Mouse (Mus musculus) midbrain, embryonic 16.5 days (tissue): ENCODE measurements around the gene Ctbp2. TPM values are rescaled to one million over a fixed set of nuclear protein-coding genes. Genes with fewer than 3 reads are reported as not detected.

ENCODE experiments used
- ATAC-seq: fragments of 200-750 bp; cut with Nextera tagmentation; 2 replicates; pipeline ENCODE4 v1.8.0; 2017; ENCODE audit warnings: moderate TSS enrichment
- H3K27ac ChIP-seq: fragments of 300-500 bp; sonication (generic); 2 replicates; pipeline ENCODE4 v1.5.1; 2014; ENCODE audit warnings: mild to moderate bottlenecking, low read length, mixed read lengths
- H3K27me3 ChIP-seq: fragments of 300-500 bp; sonication (generic); 2 replicates; pipeline ENCODE4 v1.6.1; 2014; ENCODE audit warnings: low read depth, low read length, mixed read lengths; ENCODE audit not compliant: control insufficient read depth, insufficient read depth
- H3K36me3 ChIP-seq: fragments of 300-500 bp; sonication (generic); 2 replicates; pipeline ENCODE4 v1.6.1; 2014; ENCODE audit warnings: mild to moderate bottlenecking, low read length, moderate library complexity, mixed read lengths; ENCODE audit not compliant: control insufficient read depth, insufficient read depth
- H3K4me1 ChIP-seq: fragments of 300-500 bp; sonication (generic); 2 replicates; pipeline ENCODE4 v1.6.1; 2014; ENCODE audit warnings: mild to moderate bottlenecking, low read length, mixed read lengths; ENCODE audit not compliant: control insufficient read depth, insufficient read depth
- H3K4me2 ChIP-seq: fragments of 300-500 bp; sonication (generic); 2 replicates; pipeline ENCODE4 v1.6.1; 2014; ENCODE audit warnings: mild to moderate bottlenecking, low read length, mixed read lengths
- H3K4me3 ChIP-seq: fragments of 300-500 bp; sonication (generic); 2 replicates; pipeline ENCODE4 v1.5.1; 2014; ENCODE audit warnings: low read depth, mild to moderate bottlenecking, low read length, moderate library complexity, mixed read lengths
- H3K9ac ChIP-seq: fragments of 300-500 bp; sonication (generic); 2 replicates; pipeline ENCODE4 v1.6.1; 2014; ENCODE audit warnings: low read depth, low read length, mixed read lengths
- H3K9me3 ChIP-seq: fragments of 300-500 bp; sonication (generic); replicated peaks from 2 replicates; pipeline ENCODE4 v1.6.1; 2014; ENCODE audit warnings: mild to moderate bottlenecking, low read length, mixed read lengths; ENCODE audit not compliant: control insufficient read depth, poor library complexity, severe bottlenecking
- WGBS: fragments of 180-500 bp; shearing (Covaris S2); extraction: QIAGEN DNeasy Blood & Tissue Kit; methylation state at CpG from one replicate; pipeline ENCODE4 v1.1.7; 2014; 5-methylcytosine and 5-hydroxymethylcytosine counted together
- polyA plus RNA-seq: library from polyadenylated mRNA; unstranded; fragments of >200 nt; fragmentation: Nextera tagmentation; extraction: Ambion mirVana; gene quantifications from 2 replicates; pipeline ENCODE4 v1.2.1, GENCODE M21; 2015

Gene Ctbp2
- polyA plus RNA-seq, 1 experiment from 2014 or later, result 43.7 TPM

DNA sequence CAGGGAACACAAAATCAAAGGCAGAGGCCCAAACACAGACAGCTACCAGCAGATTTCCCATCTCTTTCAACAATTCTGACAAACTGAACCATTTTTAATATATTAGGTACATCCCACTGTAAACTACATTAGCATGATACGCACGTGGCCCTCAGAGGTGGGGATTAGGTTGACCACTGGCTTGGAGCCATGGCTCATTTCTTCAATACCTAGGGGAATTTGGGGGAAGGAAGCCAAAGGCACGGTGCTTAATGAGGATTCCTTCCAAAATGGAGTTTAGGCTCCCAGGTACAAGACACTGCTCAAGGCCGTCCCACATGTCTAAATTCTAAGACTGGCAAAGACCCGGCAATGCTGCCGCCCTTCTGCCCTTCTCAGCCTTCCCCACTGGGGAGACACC is 121.9 kb downstream of the Ctbp2 start:
- 79% methylated on average over 6 of the region's 6 CpGs for WGBS
- Histone ChIP-seq H3K36me3 (peaks cover 7% of the 10 kb centered on the region), H3K27ac (peak overlapping the region; percentile 42; the same call in 1 of the 2 replicates), H3K4me1 (peaks cover 9% of the 10 kb centered on the region), H3K9me3 (no peaks in the 10 kb centered on the region), H3K4me3 (no peak overlapping the region), H3K9ac (no peak overlapping the region), H3K4me2 (no peak overlapping the region), H3K27me3 (no peaks in the 10 kb centered on the region)
- no peak for ATAC-seq

GRCm38 (mm10) chr7:133001388-133001787 is 122.8 kb downstream of the Ctbp2 start:
- H3K36me3 ChIP-seq, result peaks cover 7% of the 10 kb centered on the region
- no peak overlapping the region for H3K4me3 ChIP-seq
- no peak overlapping the region for H3K9ac ChIP-seq
- H3K4me2 ChIP-seq, result no peak overlapping the region
- H3K27me3 ChIP-seq, result no peaks in the 10 kb centered on the region
- no peak for ATAC-seq
- H3K9me3 ChIP-seq, result no peaks in the 10 kb centered on the region
- no peak overlapping the region for H3K27ac ChIP-seq
- H3K4me1 ChIP-seq, result peaks cover 9% of the 10 kb centered on the region
- WGBS, result 92% methylated on average over 3 of the region's 3 CpGs

- H3K27me3 ChIP-seq, result no peaks in the 10 kb centered on the region
- no peak overlapping the region for H3K4me2 ChIP-seq
- H3K4me3 ChIP-seq, result no peak overlapping the region
- no peak for ATAC-seq
- 97% methylated on average over 11 of the region's 11 CpGs for WGBS
- no peak overlapping the region for H3K9ac ChIP-seq
- H3K4me1 ChIP-seq, result peaks cover 13% of the 10 kb centered on the region
- H3K36me3 ChIP-seq, result peaks cover 10% of the 10 kb centered on the region
- H3K27ac ChIP-seq, result no peak overlapping the region
- H3K9me3 ChIP-seq, result no peaks in the 10 kb centered on the region
Observed at GRCm38 (mm10) chr7:132999061-132999460, 125.1 kb downstream of the Ctbp2 start.

DNA sequence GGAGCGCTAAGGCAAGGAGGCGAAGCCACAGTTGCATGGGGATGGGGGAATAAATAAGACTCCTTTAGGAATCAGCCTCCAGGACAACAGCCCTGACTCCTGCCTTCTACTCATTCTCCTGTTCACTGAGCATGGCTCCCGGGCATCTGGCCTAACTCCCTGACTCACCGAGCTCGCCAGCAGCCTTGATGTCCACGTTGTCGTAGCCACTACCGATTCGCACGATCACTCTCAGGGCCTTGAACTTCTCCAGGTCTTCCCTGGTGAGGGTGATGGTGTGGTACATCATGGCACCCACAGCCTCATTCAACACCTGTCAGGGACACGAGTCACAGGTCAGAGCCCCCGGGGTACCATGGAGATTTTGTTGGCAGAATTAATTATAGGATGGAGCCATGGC is 125.5 kb downstream of the Ctbp2 start:
- 95% methylated on average over 12 of the region's 12 CpGs for WGBS
- Histone ChIP-seq H3K9ac (no peak overlapping the region), H3K9me3 (no peaks in the 10 kb centered on the region), H3K27me3 (no peaks in the 10 kb centered on the region), H3K4me2 (no peak overlapping the region), H3K4me3 (no peak overlapping the region), H3K4me1 (peaks cover 13% of the 10 kb centered on the region), H3K36me3 (peaks cover 10% of the 10 kb centered on the region), H3K27ac (no peak overlapping the region)
- ATAC-seq, result no peak

DNA sequence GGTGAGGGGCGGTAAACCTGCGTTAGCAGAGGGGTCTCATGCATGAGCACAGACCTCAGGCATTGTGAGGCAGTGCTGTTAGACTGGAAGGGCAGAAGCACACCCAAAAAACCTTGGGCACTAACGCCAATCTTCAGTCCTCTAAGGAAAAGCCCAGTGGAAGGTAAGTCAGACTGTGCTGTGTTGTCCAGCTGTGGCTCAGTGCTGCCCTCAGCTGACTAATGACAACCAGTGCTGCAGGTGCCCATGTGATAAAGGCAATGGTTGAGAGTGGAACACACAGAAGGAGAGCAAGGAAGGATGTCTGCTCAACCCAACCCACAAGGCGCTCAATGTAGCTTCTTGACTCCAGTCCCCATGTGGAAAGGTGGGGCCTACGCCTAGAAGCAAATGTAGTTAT is 127.8 kb downstream of the Ctbp2 start:
- no peak overlapping the region for H3K4me3 ChIP-seq
- ATAC-seq, result no peak
- no peak overlapping the region for H3K9ac ChIP-seq
- no peaks in the 10 kb centered on the region for H3K27me3 ChIP-seq
- 93% methylated on average over 5 of the region's 5 CpGs for WGBS
- peaks cover 10% of the 10 kb centered on the region for H3K36me3 ChIP-seq
- no peak overlapping the region for H3K4me2 ChIP-seq
- H3K9me3 ChIP-seq, result no peaks in the 10 kb centered on the region
- H3K4me1 ChIP-seq, result peaks cover 4% of the 10 kb centered on the region; the same call in 1 of the 2 replicates
- no peak overlapping the region for H3K27ac ChIP-seq

DNA sequence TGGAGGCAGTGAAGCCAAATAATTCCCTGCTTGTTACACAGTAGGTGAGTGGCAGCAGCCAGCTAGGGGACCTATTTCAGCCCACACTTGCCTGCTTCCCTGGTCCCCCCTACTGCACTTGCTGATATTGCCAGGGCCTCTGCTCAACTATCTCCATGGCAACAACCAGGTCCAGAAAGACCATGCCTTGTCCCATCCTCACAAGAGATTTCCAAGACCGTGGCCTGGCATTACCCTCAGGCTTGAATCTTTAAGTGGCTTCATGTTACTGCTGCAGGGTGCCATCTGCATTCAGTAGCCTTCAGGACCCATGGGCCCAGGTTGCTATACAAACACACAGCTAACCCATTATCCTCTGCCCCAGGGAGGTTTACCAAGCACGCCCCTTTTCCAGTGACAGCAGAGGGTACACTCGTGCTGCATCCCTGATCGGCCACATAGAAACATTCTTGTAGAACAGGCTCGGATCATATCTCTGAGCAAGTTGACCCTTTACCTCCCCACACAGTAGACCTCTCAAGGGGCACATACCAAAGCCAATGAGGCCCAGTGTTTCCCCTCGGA is 129.4 kb downstream of the Ctbp2 start:
- 51% methylated on average over 6 of the region's 6 CpGs for WGBS
- H3K9ac ChIP-seq, result no peak overlapping the region
- H3K4me2 ChIP-seq, result no peak overlapping the region
- peak overlapping the region; percentile 25 for H3K27ac ChIP-seq
- no peak overlapping the region for H3K4me3 ChIP-seq
- H3K36me3 ChIP-seq, result peaks cover 13% of the 10 kb centered on the region
- ATAC-seq, result peak; percentile 49
- H3K4me1 ChIP-seq, result peaks cover 4% of the 10 kb centered on the region; the same call in 1 of the 2 replicates
- no peaks in the 10 kb centered on the region for H3K9me3 ChIP-seq
- H3K27me3 ChIP-seq, result no peaks in the 10 kb centered on the region

- no peak for ATAC-seq
- no peaks in the 10 kb centered on the region for H3K9me3 ChIP-seq
- peaks cover 16% of the 10 kb centered on the region for H3K36me3 ChIP-seq
- peaks cover 4% of the 10 kb centered on the region; the same call in 1 of the 2 replicates for H3K4me1 ChIP-seq
- no peak overlapping the region for H3K4me3 ChIP-seq
- H3K4me2 ChIP-seq, result no peak overlapping the region
- H3K9ac ChIP-seq, result no peak overlapping the region
- no peaks in the 10 kb centered on the region for H3K27me3 ChIP-seq
- no peak overlapping the region for H3K27ac ChIP-seq
- WGBS, result 85% methylated on average over 8 of the region's 8 CpGs
Observed at GRCm38 (mm10) chr7:132994120-132994519, 130.0 kb downstream of the Ctbp2 start.

GRCm38 (mm10) chr7:132992967-132993615 is 131.1 kb downstream of the Ctbp2 start:
- no peak overlapping the region for H3K4me2 ChIP-seq
- WGBS, result 84% methylated on average over 9 of the region's 9 CpGs
- no peak for ATAC-seq
- H3K4me3 ChIP-seq, result no peak overlapping the region
- peaks cover 4% of the 10 kb centered on the region; the same call in 1 of the 2 replicates for H3K4me1 ChIP-seq
- peaks cover 9% of the 10 kb centered on the region; the same call in 1 of the 2 replicates for H3K36me3 ChIP-seq
- no peak overlapping the region for H3K9ac ChIP-seq
- no peaks in the 10 kb centered on the region for H3K9me3 ChIP-seq
- H3K27me3 ChIP-seq, result no peaks in the 10 kb centered on the region
- no peak overlapping the region for H3K27ac ChIP-seq

DNA sequence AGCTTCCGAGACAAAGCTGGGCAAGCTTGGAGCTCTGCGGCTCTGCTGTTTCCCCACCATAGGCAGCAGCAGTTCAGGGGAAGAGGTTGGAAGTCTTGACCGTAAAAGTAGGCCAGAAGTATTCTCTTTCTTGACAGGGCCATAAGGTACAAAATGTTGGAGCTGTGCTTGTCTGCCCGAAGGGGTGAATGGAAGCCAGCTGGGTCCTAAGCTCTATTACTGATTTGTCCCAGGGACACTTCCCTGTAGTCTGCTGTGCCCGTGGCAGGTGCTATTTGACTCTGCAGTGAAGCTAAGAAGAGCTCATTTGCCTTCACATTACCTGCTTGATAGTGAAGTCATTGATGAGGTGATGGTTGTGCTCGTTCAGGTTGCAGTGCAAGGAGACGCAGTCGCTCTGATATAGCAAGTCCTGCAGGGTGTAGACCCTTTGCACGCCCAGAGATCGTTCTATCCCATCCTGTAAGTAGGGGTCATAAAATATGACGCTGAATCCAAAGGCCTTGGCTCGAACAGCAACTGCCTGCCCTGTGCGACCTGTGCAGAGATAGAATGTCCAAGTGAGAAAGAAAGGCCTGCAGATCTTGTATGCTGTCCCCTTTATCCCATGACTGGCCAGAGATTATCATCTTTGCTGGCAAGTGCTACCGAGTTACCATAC is 132.8 kb downstream of the Ctbp2 start:
- H3K4me1 ChIP-seq, result peaks cover 4% of the 10 kb centered on the region; the same call in 1 of the 2 replicates
- H3K27ac ChIP-seq, result no peak overlapping the region
- H3K9ac ChIP-seq, result no peak overlapping the region
- H3K9me3 ChIP-seq, result no peaks in the 10 kb centered on the region
- H3K4me2 ChIP-seq, result no peak overlapping the region
- peaks cover 9% of the 10 kb centered on the region; the same call in 1 of the 2 replicates for H3K36me3 ChIP-seq
- H3K27me3 ChIP-seq, result no peaks in the 10 kb centered on the region
- H3K4me3 ChIP-seq, result no peak overlapping the region
- WGBS, result 96% methylated on average over 14 of the region's 14 CpGs
- ATAC-seq, result no peak
